Mouse (Mus musculus) bone marrow macrophage, adult 2 months (primary cell): ENCODE results near the gene Adora2a.
"Not testable (repeated sequence)": the region's sequence is repeated elsewhere in the genome, so short reads cannot be mapped to it uniquely, and the experiment has no call there.

Experiments used
- CTCF ChIP-seq: IDR thresholded peaks from 2 replicates; pipeline ENCODE4 v1.5.1; 2012; ENCODE audit warnings: low read depth, mild to moderate bottlenecking, low read length, moderate library complexity
- POLR2A ChIP-seq: IDR thresholded peaks from 2 replicates; pipeline ENCODE4 v1.6.1; 2012; ENCODE audit warnings: mild to moderate bottlenecking, low read depth, low read length, borderline replicate concordance

GRCm38 (mm10) chr10:75373655-75374351, 57.1 kb downstream of the Adora2a start:
- not testable (repeated sequence) for TF ChIP-seq POLR2A, CTCF
